Mouse (Mus musculus): ENCODE measurements around the gene 3100002H09Rik. TPM values are rescaled to one million over a fixed set of nuclear protein-coding genes. Genes with fewer than 3 reads are reported as not detected.
A peak's percentile ranks its signal among the peaks of the same experiment; 100 is the strongest.

Gene 3100002H09Rik
- total and polyA plus RNA-seq, 3 experiments: not detected

DNA sequence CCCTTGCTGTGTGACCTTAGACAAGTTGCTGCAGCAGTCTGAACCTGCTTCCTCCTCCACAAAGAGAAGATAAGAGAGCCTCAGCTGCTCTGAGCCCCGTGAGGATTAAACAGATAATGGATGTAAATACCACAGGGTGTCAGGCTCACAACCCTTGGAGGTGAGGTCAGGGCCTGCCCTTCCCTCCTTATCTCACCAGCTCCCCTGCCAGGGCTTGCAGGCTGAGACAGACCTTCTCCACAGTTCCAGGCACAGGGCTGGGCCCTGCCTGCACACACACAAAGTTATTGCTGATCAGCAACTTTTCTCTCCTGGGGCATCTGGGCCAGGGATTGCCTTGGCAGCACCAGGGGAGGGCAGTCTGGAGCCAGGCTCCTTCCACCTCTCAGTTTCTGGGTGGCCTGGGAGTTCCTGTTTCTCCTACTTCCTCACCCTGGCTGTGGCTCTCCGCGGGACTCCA is 34.4 kb upstream of the 3100002H09Rik start (continued):
- TF ChIP-seq USF2 (IDR thresholded peaks at IDR 0.05; ENCODE audit: borderline replicate concordance in 1 of 2, insufficient read depth in 1 of 2, low read depth in 1 of 2, low read length in 2 of 2): no peak
- peak; percentile 91 for TF ChIP-seq BHLHE40 (IDR thresholded peaks at IDR 0.05; ENCODE audit: borderline replicate concordance, low read depth, low read length)
- TF ChIP-seq TBP (IDR thresholded peaks at IDR 0.05; ENCODE audit: low read depth, low read length): no peak
- no peak for TF ChIP-seq ELF1 (IDR thresholded peaks at IDR 0.05; ENCODE audit: low read depth, low read length)
- TF ChIP-seq TCF12 (IDR thresholded peaks at IDR 0.05; ENCODE audit: low read depth, low read length): peak; percentile 79
- peak; percentile 67 for TF ChIP-seq SIN3A (IDR thresholded peaks at IDR 0.05; ENCODE audit: low read length)
- TF ChIP-seq ZKSCAN1 (IDR thresholded peaks at IDR 0.05; ENCODE audit: low read depth, low read length): no peak
- TF ChIP-seq CTCF (IDR thresholded peaks at IDR 0.05 in 2 of 3, conservative IDR thresholded peaks at IDR 0.05 in 1 of 3; ENCODE audit: control insufficient read depth in 1 of 3, insufficient read depth in 1 of 3, low read depth in 2 of 3, low read length in 3 of 3, poor library complexity in 1 of 3, severe bottlenecking in 1 of 3): peak in 2 of 3 experiments; percentile 26 to 35; a peak in 2 of 6 replicates
- TF ChIP-seq MXI1 (IDR thresholded peaks at IDR 0.05; ENCODE audit: low read depth, low read length): peak; percentile 30; the same call in 1 of the 2 replicates
- no peak; the same call in 1 of the 2 replicates for TF ChIP-seq SMC3 (IDR thresholded peaks at IDR 0.05; ENCODE audit: low read depth, low read length)
- no peak for TF ChIP-seq NRF1 (IDR thresholded peaks at IDR 0.05; ENCODE audit: insufficient read depth, low read depth, low read length, poor library complexity, severe bottlenecking)
- no peak for TF ChIP-seq POLR2A (IDR thresholded peaks at IDR 0.05; ENCODE audit: control insufficient read depth in 1 of 2, insufficient read depth in 1 of 2, low read depth in 1 of 2, low read length in 2 of 2, poor library complexity in 1 of 2)

DNA sequence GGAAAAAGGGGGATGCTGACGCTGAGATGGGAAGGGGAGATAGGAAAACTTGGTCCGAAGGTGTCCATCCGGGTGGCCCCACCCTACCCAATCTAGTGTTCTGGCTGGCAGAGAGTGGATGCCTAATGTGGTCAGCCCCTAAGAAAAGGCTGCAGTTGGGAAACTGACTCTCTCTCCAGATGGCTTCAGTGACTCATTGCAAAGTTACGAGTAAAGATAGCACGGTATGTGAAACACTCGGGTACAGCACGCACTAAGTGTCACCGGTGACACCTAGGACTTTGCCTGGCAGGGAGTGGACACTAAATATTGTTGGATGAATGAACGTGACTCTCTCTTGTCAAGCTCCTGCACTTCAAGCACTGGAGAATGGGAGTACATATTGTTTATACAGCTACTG is 33.3 kb upstream of the 3100002H09Rik start:
- Histone ChIP-seq H3K9me3 (replicated peaks; ENCODE audit: insufficient read depth, low read length) (no peaks in the 10 kb centered on the region), H3K9ac (ENCODE audit: control insufficient read depth, low read depth, low read length, poor library complexity, severe bottlenecking) (no peak overlapping the region), H3K4me1 (ENCODE audit: control insufficient read depth in 1 of 2, insufficient read depth in 2 of 2, low read length in 2 of 2) (peaks cover 0 to 13% of the 10 kb centered on the region in 2 experiments; a peak in 1 of 4 replicates), H3K36me3 (ENCODE audit: control insufficient read depth in 1 of 2, insufficient read depth in 2 of 2, low read length in 2 of 2) (peaks cover 0 to 9% of the 10 kb centered on the region in 2 experiments; a peak in 2 of 4 replicates), H3K27ac (ENCODE audit: control insufficient read depth, low read depth, low read length) (no peak overlapping the region), H3K27me3 (ENCODE audit: control insufficient read depth in 1 of 2, insufficient read depth in 2 of 2, low read length in 2 of 2) (no peaks in the 10 kb centered on the region), H3K4me3 (ENCODE audit: control insufficient read depth in 1 of 2, insufficient read depth in 1 of 2, low read depth in 2 of 2, low read length in 2 of 2) (no peak overlapping the region), H3K79me2 (ENCODE audit: control insufficient read depth, insufficient read depth, low read length, poor library complexity) (no peaks in the 10 kb centered on the region)
- TF ChIP-seq ZMIZ1 (IDR thresholded peaks at IDR 0.05; ENCODE audit: low read depth, low read length) (no peak), ZKSCAN1 (IDR thresholded peaks at IDR 0.05; ENCODE audit: low read depth, low read length) (no peak)
- DNase-seq (ENCODE audit: low read depth, low spot score): no peak

DNA sequence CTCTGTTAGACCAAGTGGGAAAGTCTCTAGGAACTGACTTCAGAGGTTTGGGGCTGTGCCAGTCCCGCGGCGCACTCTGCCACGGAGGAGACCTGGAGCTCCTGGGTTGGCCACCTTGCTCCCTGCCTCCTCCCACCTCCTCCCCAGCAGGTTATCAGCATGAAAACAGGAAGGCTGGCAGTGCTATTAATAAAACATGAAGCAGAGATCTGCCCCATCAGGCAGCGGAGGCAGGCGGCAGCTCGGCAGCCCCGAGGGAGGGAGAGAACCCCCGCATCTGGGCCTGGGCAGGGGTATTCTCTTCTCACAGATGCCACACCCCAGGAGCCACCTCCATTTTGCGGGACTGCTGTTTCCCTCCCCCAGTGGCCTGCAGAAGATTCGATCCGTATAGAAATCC is 29.1 kb upstream of the 3100002H09Rik start:
- H3K27me3 ChIP-seq (ENCODE audit: control insufficient read depth in 1 of 2, insufficient read depth in 2 of 2, low read length in 2 of 2): no peaks in the 10 kb centered on the region
- no peak for DNase-seq (ENCODE audit: low read depth, low spot score)

More for the DNA sequence above, 29.1 kb upstream of the 3100002H09Rik start:
- TF ChIP-seq MYB (IDR thresholded peaks at IDR 0.05; ENCODE audit: low read depth, low read length) (no peak), EP300 (IDR thresholded peaks at IDR 0.05; ENCODE audit: low read depth in 1 of 2, low read length in 2 of 2) (no peak), JUND (IDR thresholded peaks at IDR 0.05; ENCODE audit: low read depth, low read length) (no peak), CHD2 (IDR thresholded peaks at IDR 0.05; ENCODE audit: low read length) (no peak), USF1 (IDR thresholded peaks at IDR 0.05; ENCODE audit: low read depth, low read length) (no peak), POLR2AphosphoS2 (IDR thresholded peaks at IDR 0.05; ENCODE audit: low read length) (no peak), UBTF (IDR thresholded peaks at IDR 0.05; ENCODE audit: borderline replicate concordance, insufficient read depth, low read depth, low read length) (no peak), GATA1 (IDR thresholded peaks at IDR 0.05; ENCODE audit: low read depth, low read length) (no peak), NRF1 (IDR thresholded peaks at IDR 0.05; ENCODE audit: insufficient read depth, low read depth, low read length, poor library complexity, severe bottlenecking) (no peak), MEF2A (IDR thresholded peaks at IDR 0.05; ENCODE audit: extremely low read depth, insufficient replicate concordance, low read depth, low read length, poor library complexity, severe bottlenecking) (no peak), ZMIZ1 (IDR thresholded peaks at IDR 0.05; ENCODE audit: low read depth, low read length) (no peak), SIN3A (IDR thresholded peaks at IDR 0.05; ENCODE audit: low read length) (no peak)
- Histone ChIP-seq H3K79me2 (ENCODE audit: control insufficient read depth, insufficient read depth, low read length, poor library complexity) (no peaks in the 10 kb centered on the region), H3K36me3 (ENCODE audit: control insufficient read depth in 1 of 2, insufficient read depth in 2 of 2, low read length in 2 of 2) (peaks cover 0 to under 1% of the 10 kb centered on the region in 2 experiments; a peak in 1 of 4 replicates), H3K27ac (ENCODE audit: control insufficient read depth, low read depth, low read length) (no peak overlapping the region), H3K4me1 (ENCODE audit: control insufficient read depth in 1 of 2, insufficient read depth in 2 of 2, low read length in 2 of 2) (peaks cover 0 to under 1% of the 10 kb centered on the region in 2 experiments; a peak in 1 of 4 replicates), H3K9me3 (replicated peaks; ENCODE audit: insufficient read depth, low read length) (no peaks in the 10 kb centered on the region), H3K9ac (ENCODE audit: control insufficient read depth, low read depth, low read length, poor library complexity, severe bottlenecking) (no peak overlapping the region), H3K4me3 (ENCODE audit: control insufficient read depth in 1 of 2, insufficient read depth in 1 of 2, low read depth in 2 of 2, low read length in 2 of 2) (no peak overlapping the region)

Data from MEL (cell line).